Mouse (Mus musculus) subcutaneous adipose tissue, adult 2 months (tissue): Measurements from ENCODE around the gene Lifr. TPM values are rescaled to one million over a fixed set of nuclear protein-coding genes. Genes with fewer than 3 reads are reported as not detected.

Source experiments
- polyA plus RNA-seq: library from polyadenylated mRNA; depleted of rRNA; stranded (reverse); fragments of >200 nt; gene quantifications from 2 replicates; pipeline ENCODE4 v1.2.3, GENCODE M21; 2012; ENCODE audit warnings: low replicate concordance; rRNA removed

Lifr gene
- 29.2 and 42.4 TPM in 2 replicates for polyA plus RNA-seq

DNA sequence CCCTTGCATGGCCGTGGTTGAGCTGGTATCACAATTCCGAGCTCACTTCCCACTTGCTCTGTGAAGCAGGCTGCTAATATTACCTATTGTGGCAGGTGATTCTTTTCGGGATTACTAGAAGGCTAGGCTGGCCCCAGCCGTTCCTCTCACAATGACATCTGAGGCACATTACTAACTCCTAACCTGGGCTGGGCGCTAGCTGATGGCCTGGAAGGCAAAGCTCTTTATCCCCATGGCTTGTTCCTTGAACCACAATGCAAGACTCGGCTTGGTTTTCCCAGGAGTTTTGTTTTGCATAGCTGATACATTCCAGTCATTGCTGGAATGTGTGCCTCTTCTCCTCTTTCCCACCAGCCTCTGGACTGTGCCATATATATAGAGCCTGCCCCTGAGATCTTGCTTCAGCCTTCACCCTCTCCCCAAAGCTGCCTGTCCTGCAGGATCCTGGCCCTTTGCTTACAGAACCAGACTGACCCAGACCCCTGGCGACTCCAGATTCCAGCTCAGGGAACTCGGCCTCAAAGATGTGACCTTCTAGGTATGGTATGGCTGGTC lies at the start of gene Lifr:
TSS of gene Lifr (plus strand) at position 404 of the 555 bp plus-strand sequence.

Other genes with a start within 250 kb of the Lifr start
- 12.6 and 24.4 TPM in 2 replicates for gene Osmr, start 215.6 kb upstream of the Lifr start, polyA plus RNA-seq